Comparison of ENCODE assay signal across 22 mouse cellular contexts in the genomic region with DNA sequence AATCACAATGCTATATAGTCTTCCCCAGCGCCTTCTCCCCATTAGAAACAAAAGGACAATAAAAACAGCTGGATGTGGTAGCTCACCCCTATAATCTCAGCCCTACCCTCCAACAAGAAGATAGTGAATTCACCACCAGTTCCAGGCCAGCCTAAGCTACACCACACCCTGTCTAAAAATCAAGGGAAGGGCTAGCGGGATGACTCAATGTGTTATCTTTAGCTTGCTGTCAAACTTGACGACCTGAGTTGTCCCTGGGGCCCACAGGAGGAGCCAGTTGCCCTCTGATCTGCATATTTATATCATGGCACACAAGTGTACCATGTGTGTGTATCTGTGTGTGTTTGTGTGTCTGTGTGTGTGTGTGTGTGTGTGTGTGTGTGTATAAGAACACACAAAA. TPM values are rescaled to one million over a fixed set of nuclear protein-coding genes. Genes with fewer than 3 reads are reported as not detected.
DNase-seq lines count a peak whose midpoint lies in the region; ATAC-seq and TF ChIP-seq lines count a peak whose summit lies in the region.
"Had no signal": no experiment of that assay in that cellular context is flagged by ENCODE, and none has a peak within 500 bp of the region (broad histone marks: within the 10 kb centered on the region; RNA-seq: fewer than 3 reads in every experiment).

No protein-coding gene starts in this region.

- no peak for DNase-seq in liver, embryonic 11.5 days (ENCODE audit: low spot score)
- DNase-seq in liver, postnatal 0 days, result no peak
- DNase-seq in MEL (ENCODE audit: low read depth, low spot score) (peak; percentile 56), adipocyte (ENCODE audit: low spot score) (no peak)
- no peak for DNase-seq in liver, embryonic 13.5 days
- DNase-seq in kidney, postnatal 14 days, result no peak
- DNase-seq in layer of hippocampus, adult 9-10 months (ENCODE audit: low spot score), result no peak
- DNase-seq: adrenal gland, adult 2 months; adrenal gland, postnatal 25 days; cerebellum, adult 11 months; cerebellum, adult 9-10 months; cerebellum, postnatal 25 days; gastrocnemius, postnatal 10 days; heart, adult 18-20 months; heart, postnatal 10 days; heart, postnatal 4 days had no signal

- 0 out of 2 replicates have a peak, but pooled peaks have one; percentile 15 for ATAC-seq in liver, embryonic 11.5 days (replicated peaks; ENCODE audit: low FRiP score)
- no peak for ATAC-seq in liver, postnatal 0 days
- ATAC-seq in liver, embryonic 13.5 days (ENCODE audit: low read depth), result peak; percentile 39
- ATAC-seq: activated CD4-positive, CD25-positive, alpha-beta regulatory T cell, adult 4 months; forebrain, embryonic 15.5 days; Patski had no signal

- no peaks in the 10 kb centered on the region for H3K4me1 ChIP-seq in liver, embryonic 11.5 days (replicated peaks; ENCODE audit: control insufficient read depth, insufficient read depth, low read length)
- 0 out of 2 replicates have a peak, but pooled peaks cover 3% of the 10 kb centered on the region for H3K4me1 ChIP-seq in liver, postnatal 0 days (ENCODE audit: insufficient read depth)
- H3K4me1 ChIP-seq in MEL (ENCODE audit: control insufficient read depth in 1 of 2, insufficient read depth in 2 of 2, low read length in 2 of 2), result 0 out of 4 replicates have a peak, but pooled peaks cover 0 to 3% of the 10 kb centered on the region in 2 experiments
- H3K4me1 ChIP-seq in liver, embryonic 13.5 days (replicated peaks), result no peaks in the 10 kb centered on the region; the same call in 1 of the 2 replicates
- H3K4me1 ChIP-seq: embryonic facial prominence, embryonic 12.5 days; forebrain, embryonic 15.5 days had no signal

- H3K9ac ChIP-seq in liver, embryonic 11.5 days (ENCODE audit: low read depth, low read length), result no peak overlapping the region
- H3K9ac ChIP-seq in liver, postnatal 0 days (replicated peaks), result no peak overlapping the region
- no peak overlapping the region for H3K9ac ChIP-seq in MEL (ENCODE audit: control insufficient read depth, low read depth, low read length, poor library complexity, severe bottlenecking)
- no peak overlapping the region for H3K9ac ChIP-seq in liver, embryonic 13.5 days
- H3K9ac ChIP-seq: embryonic facial prominence, embryonic 12.5 days; forebrain, embryonic 15.5 days; hindbrain, embryonic 14.5 days had no signal

- no peak for TF ChIP-seq POLR2A in MEL (IDR thresholded peaks at IDR 0.05; ENCODE audit: control insufficient read depth in 1 of 2, insufficient read depth in 1 of 2, low read depth in 1 of 2, low read length in 2 of 2, poor library complexity in 1 of 2)

- TF ChIP-seq CTCF in liver, postnatal 0 days (IDR thresholded peaks at IDR 0.05; ENCODE audit: low read depth), result no peak
- TF ChIP-seq CTCF in MEL (IDR thresholded peaks at IDR 0.05 in 2 of 3, conservative IDR thresholded peaks at IDR 0.05 in 1 of 3; ENCODE audit: control insufficient read depth in 1 of 3, insufficient read depth in 1 of 3, low read depth in 2 of 3, low read length in 3 of 3, poor library complexity in 1 of 3, severe bottlenecking in 1 of 3), result no peak

- H3K79me2 ChIP-seq in MEL (ENCODE audit: control insufficient read depth, insufficient read depth, low read length, poor library complexity), result no peaks in the 10 kb centered on the region

- H3K4me3 ChIP-seq in liver, embryonic 11.5 days (ENCODE audit: low read depth, low read length), result no peak overlapping the region
- no peak overlapping the region for H3K4me3 ChIP-seq in liver, postnatal 0 days (ENCODE audit: low read depth, low read length)
- H3K4me3 ChIP-seq in MEL (ENCODE audit: control insufficient read depth in 1 of 2, insufficient read depth in 1 of 2, low read depth in 2 of 2, low read length in 2 of 2), result no peak overlapping the region
- no peak overlapping the region for H3K4me3 ChIP-seq in liver, embryonic 13.5 days (replicated peaks)
- H3K4me3 ChIP-seq: embryonic facial prominence, embryonic 12.5 days; forebrain, embryonic 15.5 days; heart, embryonic 10.5 days had no signal

- no peaks in the 10 kb centered on the region for H3K27me3 ChIP-seq in liver, embryonic 11.5 days (replicated peaks; ENCODE audit: control insufficient read depth, insufficient read depth, low read length)
- no peaks in the 10 kb centered on the region for H3K27me3 ChIP-seq in liver, postnatal 0 days (ENCODE audit: insufficient read depth, low read length)
- no peaks in the 10 kb centered on the region for H3K27me3 ChIP-seq in MEL (ENCODE audit: control insufficient read depth in 1 of 2, insufficient read depth in 2 of 2, low read length in 2 of 2)
- H3K27me3 ChIP-seq in liver, embryonic 13.5 days, result no peaks in the 10 kb centered on the region
- H3K27me3 ChIP-seq: embryonic facial prominence, embryonic 12.5 days; forebrain, embryonic 15.5 days; Patski had no signal

- no peak for TF ChIP-seq RAD21 in MEL (IDR thresholded peaks at IDR 0.05; ENCODE audit: low read depth, low read length)

- 40% methylated on average over 3 of the region's 3 CpGs for WGBS in liver, embryonic 11.5 days
- WGBS in liver, postnatal 0 days (ENCODE audit: insufficient replicate concordance), result 50% methylated on average over 3 of the region's 3 CpGs
- 31% methylated on average over 3 of the region's 3 CpGs for WGBS in liver, embryonic 13.5 days (ENCODE audit: insufficient replicate concordance)

- TF ChIP-seq EP300 in liver, postnatal 0 days (IDR thresholded peaks at IDR 0.05; ENCODE audit: low read depth), result no peak
- no peak for TF ChIP-seq EP300 in MEL (IDR thresholded peaks at IDR 0.05; ENCODE audit: low read depth in 1 of 2, low read length in 2 of 2)

- H3K9me3 ChIP-seq in liver, embryonic 11.5 days (ENCODE audit: control insufficient read depth, low read length), result no peaks in the 10 kb centered on the region
- H3K9me3 ChIP-seq in liver, postnatal 0 days (ENCODE audit: low read length), result no peaks in the 10 kb centered on the region
- no peaks in the 10 kb centered on the region for H3K9me3 ChIP-seq in MEL (replicated peaks; ENCODE audit: insufficient read depth, low read length)
- H3K9me3 ChIP-seq in liver, embryonic 13.5 days (replicated peaks), result peaks cover 3% of the 10 kb centered on the region; the same call in 1 of the 2 replicates
- H3K9me3 ChIP-seq: embryonic facial prominence, embryonic 12.5 days; forebrain, embryonic 15.5 days; heart, embryonic 10.5 days had no signal

- no peak overlapping the region for H3K4me2 ChIP-seq in liver, embryonic 11.5 days
- H3K4me2 ChIP-seq in liver, postnatal 0 days (ENCODE audit: low read depth, low read length), result no peak overlapping the region
- H3K4me2 ChIP-seq in liver, embryonic 13.5 days, result no peak overlapping the region
- H3K4me2 ChIP-seq: embryonic facial prominence, embryonic 12.5 days; forebrain, embryonic 15.5 days; hindbrain, embryonic 14.5 days had no signal

- H3K27ac ChIP-seq in liver, embryonic 11.5 days (ENCODE audit: low read depth, low read length), result no peak overlapping the region
- no peak overlapping the region for H3K27ac ChIP-seq in liver, postnatal 0 days (ENCODE audit: low read depth)
- no peak overlapping the region for H3K27ac ChIP-seq in MEL (ENCODE audit: control insufficient read depth, low read depth, low read length)
- H3K27ac ChIP-seq in liver, embryonic 13.5 days, result no peak overlapping the region
- H3K27ac ChIP-seq: embryonic facial prominence, embryonic 12.5 days; forebrain, embryonic 15.5 days; heart, embryonic 10.5 days; hindbrain, embryonic 14.5 days had no signal

- peaks cover 3% of the 10 kb centered on the region; the same call in 1 of the 2 replicates for H3K36me3 ChIP-seq in liver, embryonic 11.5 days (ENCODE audit: control insufficient read depth, insufficient read depth, low read length)
- H3K36me3 ChIP-seq in liver, postnatal 0 days (replicated peaks; ENCODE audit: insufficient read depth, low read length), result no peaks in the 10 kb centered on the region
- H3K36me3 ChIP-seq in MEL (ENCODE audit: control insufficient read depth in 1 of 2, insufficient read depth in 2 of 2, low read length in 2 of 2), result peaks cover 0 to 6% of the 10 kb centered on the region in 2 experiments
- no peaks in the 10 kb centered on the region for H3K36me3 ChIP-seq in liver, embryonic 13.5 days
- H3K36me3 ChIP-seq: embryonic facial prominence, embryonic 12.5 days; forebrain, embryonic 15.5 days had no signal

TF ChIP-seq in MEL, 35 proteins besides CTCF, POLR2A, EP300 and RAD21:
- TF ChIP-seq BHLHE40 (IDR thresholded peaks at IDR 0.05; ENCODE audit: borderline replicate concordance, low read depth, low read length) (no peak), RCOR1 (IDR thresholded peaks at IDR 0.05; ENCODE audit: low read depth, low read length) (peak; percentile 39; the same call in 1 of the 2 replicates), E2F4 (IDR thresholded peaks at IDR 0.05; ENCODE audit: borderline replicate concordance, low read depth, low read length) (no peak), CHD1 (IDR thresholded peaks at IDR 0.05; ENCODE audit: low read depth, low read length) (no peak), TCF12 (IDR thresholded peaks at IDR 0.05; ENCODE audit: low read depth, low read length) (no peak), ETS1 (IDR thresholded peaks at IDR 0.05; ENCODE audit: low read depth, low read length) (peak; percentile 37; the same call in 1 of the 2 replicates), UBTF (IDR thresholded peaks at IDR 0.05; ENCODE audit: borderline replicate concordance, insufficient read depth, low read depth, low read length) (no peak), GATA1 (IDR thresholded peaks at IDR 0.05; ENCODE audit: low read depth, low read length) (peak; percentile 72), MYB (IDR thresholded peaks at IDR 0.05; ENCODE audit: low read depth, low read length) (no peak), JUND (IDR thresholded peaks at IDR 0.05; ENCODE audit: low read depth, low read length) (no peak), ZC3H11A (IDR thresholded peaks at IDR 0.05; ENCODE audit: low read depth, low read length) (no peak), MYC (IDR thresholded peaks at IDR 0.05; ENCODE audit: low read depth, low read length) (no peak), CHD2 (IDR thresholded peaks at IDR 0.05; ENCODE audit: low read length) (no peak), SIN3A (IDR thresholded peaks at IDR 0.05; ENCODE audit: low read length) (peak; percentile 18; the same call in 1 of the 2 replicates), GABPA (IDR thresholded peaks at IDR 0.05; ENCODE audit: low read depth, low read length) (no peak)
TF ChIP-seq in MEL: peak in this region for 4.

RNA-seq across cellular contexts. Expression of a gene that starts 57.1 kb away (rescaled TPM):
- polyA plus RNA-seq in liver, embryonic 11.5 days (2014; fragmentation: Nextera tagmentation; extraction: Ambion mirVana), result 10.0 and 11.1 TPM in 2 replicates
- 2.9 and 3.9 TPM in 2 replicates for polyA plus RNA-seq in liver, postnatal 0 days (2015; fragmentation: Nextera tagmentation; extraction: Ambion mirVana)
- 19.3 and 26.2 TPM in 2 replicates for total RNA-seq in MEL (2012; rRNA removed)
- 10 to 100 TPM in 1 of 2 experiments, not detected in 1; 26.5 TPM for polyA plus RNA-seq in MEL (2012; ENCODE audit: insufficient read depth in 1 of 2, insufficient read length in 2 of 2, low read depth in 1 of 2, low replicate concordance in 2 of 2, missing spikeins in 1 of 2)
- 3.6 and 4.5 TPM in 2 replicates for polyA plus RNA-seq in liver, embryonic 13.5 days (2015; fragmentation: Nextera tagmentation; extraction: Ambion mirVana)
